Mouse (Mus musculus) heart, adult 2 months (tissue): ENCODE results near the gene Mettl8.

Source experiments
- CTCF ChIP-seq: fragments of 200-600 bp; IDR thresholded peaks from 2 replicates; pipeline ENCODE4 v1.8.1; 2022; ENCODE audit warnings: antibody characterized with exemption, mild to moderate bottlenecking, moderate library complexity
- EP300 ChIP-seq: fragments of 200-500 bp; IDR thresholded peaks from 2 replicates; pipeline ENCODE4 v1.6.1; 2011; ENCODE audit warnings: low read depth, low read length, control low read depth; ENCODE audit not compliant: insufficient read depth
- POLR2A ChIP-seq: fragments of 200-500 bp; IDR thresholded peaks from 2 replicates; pipeline ENCODE4 v1.6.1; 2011; ENCODE audit warnings: mild to moderate bottlenecking, low read depth, low read length, control low read depth; ENCODE audit not compliant: insufficient read depth

GRCm38 (mm10) chr2:70938844-70939494 is 116.4 kb downstream of the Mettl8 start:
- TF ChIP-seq POLR2A (no peak), CTCF (no peak), EP300 (no peak)
